Mouse (Mus musculus): ENCODE measurements at regions not wholly inside any gene's neighbourhood (a gene's known extent, or its start where the extent isn't known, plus 50 kb on each side); places are given as distances from the start of the nearest gene placed in this dataset. TPM values are rescaled to one million over a fixed set of nuclear protein-coding genes. Genes with fewer than 3 reads are reported as not detected.

MicroRNAs in the stretch of these regions (microRNA counts, 519-probe panel; counts per million panel counts)
- 2,107 counts per million, percentile 36 among the panel's probes with 10 or more counts for microRNA mmu-miR-682

Small RNAs in the stretch of these regions (microRNA-seq; reads per million reads assigned to microRNA genes)
- not detected for gene Mir682

All from forebrain, embryonic 16.5 days (tissue).